Mouse (Mus musculus): ENCODE data around the gene Galnt11. TPM values are rescaled to one million over a fixed set of nuclear protein-coding genes. Genes with fewer than 3 reads are reported as not detected.

Galnt11 gene
- polyA plus RNA-seq, 1 experiment: 5.2 TPM

- Histone ChIP-seq H3K4me1 (ENCODE audit: control insufficient read depth, insufficient read depth, low read length) (no peaks in the 10 kb centered on the region), H3K36me3 (ENCODE audit: control insufficient read depth, insufficient read depth, low read length) (no peaks in the 10 kb centered on the region), H3K27me3 (ENCODE audit: control insufficient read depth, insufficient read depth, low read length) (no peaks in the 10 kb centered on the region), H3K27ac (ENCODE audit: control insufficient read depth, insufficient read depth, low read depth, low read length) (no peak overlapping the region), H3K4me3 (ENCODE audit: control insufficient read depth, low read depth, low read length) (no peak overlapping the region)
- no peak for TF ChIP-seq POLR2A (IDR thresholded peaks at IDR 0.05; ENCODE audit: control insufficient read depth, low read depth, low read length)
- no peak for TF ChIP-seq CTCF (IDR thresholded peaks at IDR 0.05; ENCODE audit: control insufficient read depth, insufficient read depth, insufficient replicate concordance, low read depth, low read length)
Observed at GRCm38 (mm10) chr5:25243101-25243500, 21.4 kb downstream of the Galnt11 start.

GRCm38 (mm10) chr5:25245806-25246472 lies 24.2 kb downstream of the Galnt11 start:
- no peaks in the 10 kb centered on the region for H3K27me3 ChIP-seq (ENCODE audit: control insufficient read depth, insufficient read depth, low read length)
- no peak for TF ChIP-seq POLR2A (IDR thresholded peaks at IDR 0.05; ENCODE audit: control insufficient read depth, low read depth, low read length)
- TF ChIP-seq CTCF (IDR thresholded peaks at IDR 0.05; ENCODE audit: control insufficient read depth, insufficient read depth, insufficient replicate concordance, low read depth, low read length): no peak
- H3K27ac ChIP-seq (ENCODE audit: control insufficient read depth, insufficient read depth, low read depth, low read length): no peak overlapping the region
- no peaks in the 10 kb centered on the region for H3K4me1 ChIP-seq (ENCODE audit: control insufficient read depth, insufficient read depth, low read length)
- H3K4me3 ChIP-seq (ENCODE audit: control insufficient read depth, low read depth, low read length): no peak overlapping the region
- H3K36me3 ChIP-seq (ENCODE audit: control insufficient read depth, insufficient read depth, low read length): no peaks in the 10 kb centered on the region

- no peak overlapping the region for H3K4me3 ChIP-seq (ENCODE audit: control insufficient read depth, low read depth, low read length)
- TF ChIP-seq POLR2A (IDR thresholded peaks at IDR 0.05; ENCODE audit: control insufficient read depth, low read depth, low read length) (no peak), CTCF (IDR thresholded peaks at IDR 0.05; ENCODE audit: control insufficient read depth, insufficient read depth, insufficient replicate concordance, low read depth, low read length) (no peak)
- H3K4me1 ChIP-seq (ENCODE audit: control insufficient read depth, insufficient read depth, low read length): no peaks in the 10 kb centered on the region
- no peaks in the 10 kb centered on the region for H3K27me3 ChIP-seq (ENCODE audit: control insufficient read depth, insufficient read depth, low read length)
- no peaks in the 10 kb centered on the region for H3K36me3 ChIP-seq (ENCODE audit: control insufficient read depth, insufficient read depth, low read length)
- no peak overlapping the region for H3K27ac ChIP-seq (ENCODE audit: control insufficient read depth, insufficient read depth, low read depth, low read length)
Observed at GRCm38 (mm10) chr5:25246473-25246865, 24.8 kb downstream of the Galnt11 start.

GRCm38 (mm10) chr5:25247036-25247435 lies 25.3 kb downstream of the Galnt11 start:
- Histone ChIP-seq H3K4me1 (ENCODE audit: control insufficient read depth, insufficient read depth, low read length) (no peaks in the 10 kb centered on the region), H3K27ac (ENCODE audit: control insufficient read depth, insufficient read depth, low read depth, low read length) (no peak overlapping the region), H3K36me3 (ENCODE audit: control insufficient read depth, insufficient read depth, low read length) (no peaks in the 10 kb centered on the region), H3K27me3 (ENCODE audit: control insufficient read depth, insufficient read depth, low read length) (no peaks in the 10 kb centered on the region), H3K4me3 (ENCODE audit: control insufficient read depth, low read depth, low read length) (no peak overlapping the region)
- TF ChIP-seq POLR2A (IDR thresholded peaks at IDR 0.05; ENCODE audit: control insufficient read depth, low read depth, low read length): no peak
- no peak for TF ChIP-seq CTCF (IDR thresholded peaks at IDR 0.05; ENCODE audit: control insufficient read depth, insufficient read depth, insufficient replicate concordance, low read depth, low read length)

DNA sequence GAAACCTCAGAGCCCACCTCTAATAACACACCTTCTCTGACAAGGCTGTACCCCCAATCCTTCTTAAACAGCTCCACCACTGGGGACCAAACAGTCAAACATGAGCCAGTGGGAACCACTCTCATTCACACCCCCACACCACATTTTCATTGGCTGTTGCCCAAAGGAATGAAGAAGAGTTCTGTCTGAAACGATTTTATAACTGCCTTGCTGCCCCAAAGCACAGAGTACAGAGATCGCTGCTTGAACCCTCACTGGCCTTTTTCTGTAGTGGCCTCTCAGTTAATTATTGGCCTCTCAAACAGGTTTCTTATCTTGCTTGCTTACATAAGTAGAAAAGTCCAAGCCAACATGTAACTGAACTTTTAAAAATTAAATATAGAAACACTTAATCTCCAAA lies 30.7 kb downstream of the Galnt11 start:
- no peaks in the 10 kb centered on the region for H3K27me3 ChIP-seq (ENCODE audit: control insufficient read depth, insufficient read depth, low read length)
- no peak overlapping the region for H3K4me3 ChIP-seq (ENCODE audit: control insufficient read depth, low read depth, low read length)
- H3K4me1 ChIP-seq (ENCODE audit: control insufficient read depth, insufficient read depth, low read length): no peaks in the 10 kb centered on the region
- no peak for TF ChIP-seq POLR2A (IDR thresholded peaks at IDR 0.05; ENCODE audit: control insufficient read depth, low read depth, low read length)
- TF ChIP-seq CTCF (IDR thresholded peaks at IDR 0.05; ENCODE audit: control insufficient read depth, insufficient read depth, insufficient replicate concordance, low read depth, low read length): no peak
- H3K36me3 ChIP-seq (ENCODE audit: control insufficient read depth, insufficient read depth, low read length): no peaks in the 10 kb centered on the region
- no peak overlapping the region for H3K27ac ChIP-seq (ENCODE audit: control insufficient read depth, insufficient read depth, low read depth, low read length)

DNA sequence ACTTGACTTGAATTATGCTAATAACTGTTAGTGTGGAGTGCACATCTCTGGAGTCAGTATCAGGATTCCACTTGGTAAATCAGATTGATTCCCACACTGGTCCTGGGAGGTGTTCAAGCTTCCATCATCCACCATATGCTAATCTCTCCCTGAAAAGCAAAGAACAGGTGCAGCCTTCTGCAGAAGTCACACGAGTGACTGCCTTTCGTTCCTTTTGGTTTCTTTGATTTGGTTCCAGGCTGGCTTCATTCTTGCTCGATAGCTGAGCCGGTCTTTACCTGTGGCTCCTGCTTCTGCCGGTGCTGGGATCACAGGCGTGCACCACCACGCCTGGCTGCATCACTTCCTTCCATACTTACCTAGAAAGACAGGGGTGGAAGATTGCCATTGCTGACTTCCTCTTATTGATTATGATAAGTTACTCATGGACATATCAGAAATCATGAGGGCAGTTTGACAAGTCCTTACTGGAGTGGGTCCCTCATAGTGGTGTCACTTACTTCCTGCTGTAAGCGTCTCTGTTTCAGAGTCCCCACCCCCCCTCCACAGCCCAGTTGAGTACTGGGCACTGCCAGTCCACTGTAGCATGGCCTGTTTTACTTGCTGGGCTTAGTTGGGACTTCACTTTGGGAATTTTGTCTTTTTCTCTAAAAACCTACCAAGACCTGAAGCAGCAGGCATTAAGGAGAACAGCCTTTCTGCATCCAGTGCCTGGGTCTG lies 31.3 kb downstream of the Galnt11 start:
- Histone ChIP-seq H3K27ac (ENCODE audit: control insufficient read depth, insufficient read depth, low read depth, low read length) (no peak overlapping the region), H3K27me3 (ENCODE audit: control insufficient read depth, insufficient read depth, low read length) (no peaks in the 10 kb centered on the region), H3K4me3 (ENCODE audit: control insufficient read depth, low read depth, low read length) (no peak overlapping the region), H3K36me3 (ENCODE audit: control insufficient read depth, insufficient read depth, low read length) (no peaks in the 10 kb centered on the region), H3K4me1 (ENCODE audit: control insufficient read depth, insufficient read depth, low read length) (no peaks in the 10 kb centered on the region)
- TF ChIP-seq POLR2A (IDR thresholded peaks at IDR 0.05; ENCODE audit: control insufficient read depth, low read depth, low read length) (no peak), CTCF (IDR thresholded peaks at IDR 0.05; ENCODE audit: control insufficient read depth, insufficient read depth, insufficient replicate concordance, low read depth, low read length) (no peak)

DNA sequence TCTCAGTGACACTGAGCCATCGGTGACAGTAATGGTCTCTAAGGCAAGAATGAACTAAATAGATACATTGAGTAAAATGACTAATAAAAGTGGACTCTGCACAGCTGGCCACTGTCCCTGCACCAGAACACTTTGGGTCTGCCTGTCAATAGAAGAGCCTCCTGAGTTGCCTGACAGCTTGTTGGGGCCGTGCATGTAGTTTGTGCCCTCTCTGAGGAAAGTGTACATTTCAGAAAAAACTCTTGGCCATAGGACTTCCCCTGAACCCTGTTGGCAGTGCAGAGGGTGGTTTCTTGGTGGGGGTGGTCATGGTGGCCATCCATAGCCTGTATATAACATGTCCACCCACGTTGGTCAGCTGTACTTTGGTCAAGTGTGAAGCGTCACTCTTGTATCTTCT lies 32.8 kb downstream of the Galnt11 start:
- H3K4me1 ChIP-seq (ENCODE audit: control insufficient read depth, insufficient read depth, low read length): no peaks in the 10 kb centered on the region
- no peaks in the 10 kb centered on the region for H3K36me3 ChIP-seq (ENCODE audit: control insufficient read depth, insufficient read depth, low read length)
- H3K4me3 ChIP-seq (ENCODE audit: control insufficient read depth, low read depth, low read length): no peak overlapping the region
- TF ChIP-seq CTCF (IDR thresholded peaks at IDR 0.05; ENCODE audit: control insufficient read depth, insufficient read depth, insufficient replicate concordance, low read depth, low read length): no peak
- no peak for TF ChIP-seq POLR2A (IDR thresholded peaks at IDR 0.05; ENCODE audit: control insufficient read depth, low read depth, low read length)
- no peak overlapping the region for H3K27ac ChIP-seq (ENCODE audit: control insufficient read depth, insufficient read depth, low read depth, low read length)
- H3K27me3 ChIP-seq (ENCODE audit: control insufficient read depth, insufficient read depth, low read length): no peaks in the 10 kb centered on the region
